Mouse (Mus musculus) testis, adult 2 months (tissue): Measurements from ENCODE around the gene Arhgap15. TPM values are rescaled to one million over a fixed set of nuclear protein-coding genes. Genes with fewer than 3 reads are reported as not detected.

Source experiments
- H3K27ac ChIP-seq: fragments of 200-500 bp; 2 replicates; pipeline ENCODE4 v1.5.1; 2012; ENCODE audit warnings: low read depth, low read length; ENCODE audit not compliant: control insufficient read depth, insufficient read depth
- H3K27me3 ChIP-seq: fragments of 200-500 bp; 2 replicates; pipeline ENCODE4 v1.6.1; 2012; ENCODE audit warnings: mild to moderate bottlenecking, low read length, moderate library complexity; ENCODE audit not compliant: control insufficient read depth, insufficient read depth
- H3K36me3 ChIP-seq: fragments of 200-500 bp; 2 replicates; pipeline ENCODE4 v1.6.1; 2012; ENCODE audit warnings: mild to moderate bottlenecking, low read length; ENCODE audit not compliant: control insufficient read depth, insufficient read depth
- H3K4me1 ChIP-seq: fragments of 200-500 bp; 2 replicates; pipeline ENCODE4 v1.6.1; 2012; ENCODE audit warnings: low read length; ENCODE audit not compliant: control insufficient read depth, insufficient read depth
- H3K4me3 ChIP-seq: fragments of 200-500 bp; 2 replicates; pipeline ENCODE4 v1.5.1; 2012; ENCODE audit warnings: low read depth, mild to moderate bottlenecking, low read length, moderate library complexity, mixed read lengths; ENCODE audit not compliant: control insufficient read depth
- CTCF ChIP-seq: fragments of 200-500 bp; IDR thresholded peaks from 2 replicates; pipeline ENCODE4 v1.5.1; 2012; ENCODE audit warnings: low read depth, mild to moderate bottlenecking, inconsistent platforms, low read length, moderate library complexity; ENCODE audit not compliant: control insufficient read depth, insufficient read depth, insufficient replicate concordance
- POLR2A ChIP-seq: fragments of 200-500 bp; IDR thresholded peaks from 2 replicates; pipeline ENCODE4 v1.6.1; 2012; ENCODE audit warnings: low read depth, mild to moderate bottlenecking, inconsistent platforms, low read length, moderate library complexity; ENCODE audit not compliant: control insufficient read depth
- polyA plus RNA-seq: library from polyadenylated mRNA; depleted of rRNA; stranded (reverse); fragments of >200 nt; gene quantifications from 2 replicates; pipeline ENCODE4 v1.2.3, GENCODE M21; 2012

The Arhgap15 gene
- polyA plus RNA-seq, 1 experiment, result 0.43 TPM

DNA sequence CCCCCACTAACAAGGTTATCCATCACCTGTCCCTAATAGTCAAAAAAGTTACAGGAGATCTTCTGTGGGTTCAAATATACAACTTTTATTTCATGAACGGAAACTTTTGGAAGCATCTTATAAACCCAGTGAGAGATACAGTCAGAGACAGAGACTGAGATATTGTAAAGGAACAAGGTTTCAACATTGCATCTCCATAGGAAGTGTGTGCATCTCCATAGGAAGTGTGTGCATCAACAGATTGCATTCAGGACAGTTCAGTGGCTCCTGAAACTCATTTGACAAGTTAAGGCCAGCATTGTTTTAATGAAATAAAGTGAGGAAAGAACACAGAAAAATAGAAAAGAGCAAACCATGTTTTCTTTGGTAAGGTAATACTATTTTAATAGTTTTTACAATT is 296.0 kb downstream of the Arhgap15 start:
- Histone ChIP-seq H3K36me3 (no peaks in the 10 kb centered on the region), H3K4me3 (no peak overlapping the region), H3K27ac (no peak overlapping the region), H3K27me3 (no peaks in the 10 kb centered on the region), H3K4me1 (no peaks in the 10 kb centered on the region)
- TF ChIP-seq POLR2A (no peak), CTCF (no peak)

DNA sequence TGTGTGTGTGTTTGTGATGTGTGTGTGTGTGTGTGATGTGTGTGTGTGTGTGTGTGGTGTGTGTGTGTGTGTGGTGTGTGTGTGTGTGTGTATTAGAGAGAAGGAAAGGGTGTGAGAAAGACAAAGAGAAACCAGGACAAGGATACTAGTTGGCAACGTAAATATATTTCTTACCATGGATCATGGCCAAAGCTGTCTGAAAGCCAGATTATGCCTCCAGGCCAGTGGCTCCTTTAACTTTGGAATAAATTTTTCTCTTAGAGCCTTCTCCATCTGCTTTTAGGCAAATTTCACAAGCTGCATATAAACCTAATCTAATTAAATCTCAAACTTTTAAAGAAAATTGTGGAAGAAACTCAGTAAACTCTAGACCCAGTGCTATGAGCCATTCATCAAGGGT is 296.6 kb downstream of the Arhgap15 start:
- no peaks in the 10 kb centered on the region for H3K36me3 ChIP-seq
- H3K27me3 ChIP-seq, result no peaks in the 10 kb centered on the region
- no peak for TF ChIP-seq POLR2A
- TF ChIP-seq CTCF, result no peak
- H3K4me3 ChIP-seq, result no peak overlapping the region
- no peaks in the 10 kb centered on the region for H3K4me1 ChIP-seq
- H3K27ac ChIP-seq, result no peak overlapping the region

- Histone ChIP-seq H3K27me3 (no peaks in the 10 kb centered on the region), H3K4me1 (no peaks in the 10 kb centered on the region), H3K36me3 (no peaks in the 10 kb centered on the region), H3K4me3 (no peak overlapping the region), H3K27ac (no peak overlapping the region)
- TF ChIP-seq CTCF, result no peak
- TF ChIP-seq POLR2A, result no peak
Measured at GRCm38 (mm10) chr2:44060306-44060705, 311.7 kb downstream of the Arhgap15 start.

DNA sequence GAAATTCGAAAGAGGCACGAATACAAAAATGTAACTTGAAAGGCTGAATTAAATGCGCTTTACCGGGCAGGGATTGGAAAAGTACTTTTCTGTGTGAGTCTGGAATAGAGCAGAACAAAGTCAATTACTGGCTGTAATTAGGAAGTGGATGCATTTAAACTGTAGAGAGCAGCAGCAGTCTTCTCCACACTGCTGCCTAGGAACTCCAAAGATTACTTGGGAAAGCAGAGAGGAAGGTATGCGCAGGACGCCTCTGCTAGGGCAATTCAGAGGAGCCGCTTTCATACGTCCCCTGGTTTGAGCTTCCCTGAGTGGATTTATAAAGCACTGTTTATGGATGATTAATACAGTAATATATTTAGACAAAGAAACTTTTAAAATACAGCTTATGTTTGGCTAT is 312.1 kb downstream of the Arhgap15 start:
- Histone ChIP-seq H3K36me3 (no peaks in the 10 kb centered on the region), H3K27ac (no peak overlapping the region), H3K4me1 (no peaks in the 10 kb centered on the region), H3K4me3 (no peak overlapping the region), H3K27me3 (no peaks in the 10 kb centered on the region)
- TF ChIP-seq POLR2A, result no peak
- no peak for TF ChIP-seq CTCF

GRCm38 (mm10) chr2:44065067-44065466 is 316.4 kb downstream of the Arhgap15 start:
- Histone ChIP-seq H3K27me3 (no peaks in the 10 kb centered on the region), H3K4me3 (no peak overlapping the region), H3K27ac (no peak overlapping the region), H3K36me3 (no peaks in the 10 kb centered on the region), H3K4me1 (no peaks in the 10 kb centered on the region)
- no peak for TF ChIP-seq CTCF
- no peak for TF ChIP-seq POLR2A

DNA sequence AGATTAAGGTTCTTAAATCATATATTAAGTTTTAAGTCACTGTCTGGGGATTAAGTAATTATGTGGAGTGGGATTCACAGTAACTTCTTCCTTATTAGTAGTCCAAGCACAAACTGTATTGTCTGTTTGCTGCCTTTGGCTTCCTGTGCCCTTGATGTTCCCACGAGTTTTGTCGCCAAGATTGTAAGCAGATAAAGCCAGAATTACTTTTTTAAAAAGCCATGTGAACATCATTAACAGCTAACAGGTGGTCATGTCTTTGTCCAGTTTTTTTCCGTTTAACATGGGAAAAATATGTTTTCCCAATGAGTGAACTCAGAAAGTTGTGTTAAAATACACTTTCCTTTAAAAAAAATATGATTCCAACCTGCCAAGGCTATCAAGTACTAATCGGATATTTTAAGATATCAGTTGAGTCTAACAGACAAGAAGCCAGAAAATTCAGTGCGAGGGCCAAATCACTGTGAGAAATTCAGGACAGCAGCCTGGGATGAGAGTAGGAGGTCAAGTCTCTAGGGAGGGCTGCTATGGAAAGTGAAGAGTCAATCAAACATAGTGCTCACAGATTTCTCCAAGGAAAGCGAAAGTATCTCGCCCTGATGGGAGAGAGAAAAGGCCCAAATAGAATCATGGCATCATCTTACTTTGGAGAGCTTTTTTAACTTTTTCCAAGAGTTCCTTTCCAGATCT is 319.7 kb downstream of the Arhgap15 start:
- Histone ChIP-seq H3K27ac (no peak overlapping the region), H3K4me3 (no peak overlapping the region), H3K36me3 (no peaks in the 10 kb centered on the region), H3K27me3 (no peaks in the 10 kb centered on the region), H3K4me1 (no peaks in the 10 kb centered on the region)
- no peak for TF ChIP-seq CTCF
- no peak for TF ChIP-seq POLR2A

DNA sequence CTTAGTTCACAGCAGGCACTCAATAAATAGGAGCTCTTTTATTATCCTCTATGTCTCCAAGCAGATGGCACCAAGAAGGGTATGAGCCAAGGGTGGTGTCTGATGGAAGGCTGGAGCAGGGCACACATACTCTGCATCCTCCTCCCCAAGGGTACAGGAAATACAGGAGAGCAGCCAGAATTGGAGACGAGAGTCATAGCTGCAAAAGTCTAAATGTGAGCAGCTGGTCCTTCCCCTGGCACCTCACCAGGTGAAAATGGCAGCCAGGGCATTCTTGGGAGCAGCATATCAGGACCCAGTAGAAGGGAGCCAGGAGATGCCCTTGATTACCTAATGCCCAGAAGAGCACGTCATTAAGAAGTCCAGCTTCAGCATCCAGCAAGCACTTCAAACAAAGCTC is 320.3 kb downstream of the Arhgap15 start:
- Histone ChIP-seq H3K27me3 (no peaks in the 10 kb centered on the region), H3K4me3 (no peak overlapping the region), H3K27ac (no peak overlapping the region), H3K36me3 (no peaks in the 10 kb centered on the region), H3K4me1 (no peaks in the 10 kb centered on the region)
- TF ChIP-seq POLR2A (no peak), CTCF (no peak)

DNA sequence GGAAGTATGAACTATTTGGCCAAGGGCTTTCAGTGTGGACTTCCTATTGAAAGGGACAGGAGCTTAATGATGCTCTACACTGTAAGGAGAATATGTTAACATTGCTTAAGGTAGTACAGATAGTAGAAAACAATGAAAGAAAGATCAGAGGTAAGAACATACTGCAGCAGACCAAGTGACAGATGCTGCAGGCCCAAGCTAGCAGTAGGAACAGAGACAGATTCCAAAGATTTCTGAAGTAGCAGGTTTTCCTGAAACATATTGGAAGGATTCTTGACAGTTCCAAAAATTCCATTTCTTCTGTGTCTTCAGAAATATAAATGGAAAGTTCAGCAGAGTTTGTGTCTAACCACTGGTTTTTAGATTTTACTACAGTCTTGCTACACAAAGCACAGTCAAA is 327.9 kb downstream of the Arhgap15 start:
- no peak overlapping the region for H3K4me3 ChIP-seq
- no peaks in the 10 kb centered on the region for H3K27me3 ChIP-seq
- no peak for TF ChIP-seq POLR2A
- TF ChIP-seq CTCF, result no peak
- H3K27ac ChIP-seq, result no peak overlapping the region
- no peaks in the 10 kb centered on the region for H3K4me1 ChIP-seq
- H3K36me3 ChIP-seq, result no peaks in the 10 kb centered on the region

DNA sequence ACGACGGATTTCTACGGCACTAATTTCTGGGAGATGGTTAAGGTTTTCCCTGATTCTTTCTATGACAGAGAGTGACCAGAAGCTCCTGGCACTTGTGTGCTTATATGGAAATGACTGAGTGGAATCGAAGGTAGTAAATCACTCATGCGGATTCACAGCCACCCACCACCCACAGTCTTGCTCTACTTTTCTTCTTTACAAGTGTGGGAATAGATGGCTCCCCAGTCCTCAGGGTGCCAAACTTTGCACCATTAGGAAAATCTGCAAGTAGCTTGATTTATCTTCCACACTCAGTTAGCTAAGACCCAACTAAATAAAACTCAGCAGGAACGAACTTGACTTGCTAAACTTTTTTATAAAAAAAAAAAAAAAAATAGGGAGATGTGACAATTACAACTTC is 331.9 kb downstream of the Arhgap15 start:
- Histone ChIP-seq H3K27me3 (no peaks in the 10 kb centered on the region), H3K4me1 (no peaks in the 10 kb centered on the region), H3K36me3 (no peaks in the 10 kb centered on the region), H3K27ac (no peak overlapping the region), H3K4me3 (no peak overlapping the region)
- TF ChIP-seq POLR2A (no peak), CTCF (no peak)
